Mouse (Mus musculus) Muller cell, postnatal 12 days (primary cell): ENCODE results near the gene Btbd9.
A peak's percentile ranks its signal among the peaks of the same experiment; 100 is the strongest.
"Not testable (repeated sequence)": the region's sequence is repeated elsewhere in the genome, so short reads cannot be mapped to it uniquely, and the experiment has no call there.

ENCODE experiments used
- DNase-seq: peaks from one replicate; pipeline ENCODE4 v3.0.0-alpha.2; 2015; ENCODE audit errors: inconsistent ontology term

The Btbd9 gene

DNA sequence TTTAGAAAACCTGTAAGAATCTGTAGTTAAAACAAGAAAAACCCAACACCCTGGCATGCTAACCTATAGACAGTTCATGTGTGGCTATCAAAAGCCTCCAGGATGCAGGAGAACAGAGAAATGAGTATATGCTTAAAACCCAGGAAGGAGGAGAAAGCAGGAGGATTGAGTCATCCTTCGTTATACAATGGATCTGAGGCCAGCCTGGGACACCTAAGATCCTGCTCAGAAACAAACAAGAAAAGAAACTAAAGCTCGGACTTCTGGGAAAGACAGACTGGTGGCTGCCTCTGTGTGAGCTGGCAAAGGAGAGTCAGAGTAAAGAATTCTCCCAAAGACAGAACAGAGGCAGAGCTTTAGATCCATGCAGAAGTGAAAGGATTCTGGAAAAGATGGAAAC lies 17.7 kb downstream of the Btbd9 start:
- DNase-seq, result no peak

DNA sequence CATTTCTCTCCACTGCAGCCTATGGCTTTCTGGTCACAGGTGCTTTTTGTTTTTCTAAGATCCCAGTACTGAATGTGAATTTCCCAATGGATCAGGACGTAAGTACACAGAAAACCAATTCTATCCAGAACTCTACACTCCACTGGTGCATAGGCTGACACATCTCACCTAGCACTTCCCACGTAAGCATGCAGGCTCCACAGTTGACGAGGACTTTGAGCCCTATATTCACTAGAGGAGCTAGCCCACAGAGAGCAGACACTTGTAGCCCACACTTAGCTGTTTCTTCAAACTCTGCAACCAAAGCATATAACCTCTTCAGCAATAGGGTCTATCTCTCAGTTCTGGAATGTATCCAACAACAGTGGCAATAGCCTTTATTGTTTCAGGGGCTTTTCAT lies 19.8 kb downstream of the Btbd9 start:
- DNase-seq, result no peak

DNA sequence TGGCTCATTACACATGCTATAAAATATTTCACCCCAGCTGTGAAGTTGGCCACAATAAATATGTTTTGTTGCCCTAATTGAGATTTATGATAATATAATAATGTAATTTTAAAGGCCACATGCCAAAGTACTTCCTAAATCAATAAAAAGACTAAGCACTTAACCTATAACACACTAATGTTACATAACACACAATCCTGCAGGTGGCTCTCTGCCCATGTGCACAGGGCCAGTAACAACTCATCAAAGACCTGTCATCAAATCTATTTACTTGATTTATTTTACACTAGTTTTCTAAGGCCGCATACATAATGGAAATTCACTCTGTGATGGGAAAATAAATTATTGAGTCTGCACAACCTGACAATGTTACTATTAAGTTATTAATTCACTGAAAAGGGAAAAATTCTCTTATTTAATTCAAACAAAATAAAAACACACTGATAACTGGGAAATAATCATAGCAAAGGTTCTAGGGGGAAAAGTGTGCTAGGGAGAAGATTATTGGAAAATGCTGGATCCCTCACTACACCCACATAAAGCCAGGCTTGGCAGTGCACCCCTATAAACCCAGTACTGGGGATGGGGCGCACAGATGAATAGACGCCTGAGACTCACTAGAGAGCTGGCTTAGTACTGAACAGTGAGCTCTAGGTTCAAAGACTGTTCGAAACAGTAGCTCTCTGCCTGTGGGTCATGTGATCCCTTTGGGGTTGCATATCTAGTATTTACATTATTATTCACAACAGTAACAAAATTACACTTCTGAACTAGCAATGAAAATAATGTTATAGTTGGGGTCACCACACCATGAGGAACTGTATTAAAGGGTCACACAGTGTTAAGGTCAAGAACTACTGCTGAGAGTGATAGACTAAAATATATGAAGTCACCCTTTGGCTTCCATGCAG lies 23.0 kb downstream of the Btbd9 start:
- peak; percentile 56 for DNase-seq

DNA sequence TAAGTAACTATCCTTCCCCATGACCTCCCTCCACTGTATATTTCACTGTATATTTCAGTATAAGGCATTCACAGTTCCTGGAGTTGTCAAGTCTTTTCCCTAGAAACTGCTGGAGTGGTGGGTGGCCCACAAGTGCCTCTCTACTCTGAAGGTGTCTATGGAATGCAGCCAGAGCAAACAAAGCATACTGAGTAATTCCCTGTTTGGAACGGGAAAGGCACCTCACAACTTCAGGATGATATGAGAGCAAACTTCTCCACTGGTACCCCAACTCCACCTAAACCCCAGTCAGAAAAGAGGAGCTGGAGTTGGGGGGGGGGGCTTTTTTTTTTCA lies 25.5 kb downstream of the Btbd9 start:
- peak; percentile 42 for DNase-seq

DNA sequence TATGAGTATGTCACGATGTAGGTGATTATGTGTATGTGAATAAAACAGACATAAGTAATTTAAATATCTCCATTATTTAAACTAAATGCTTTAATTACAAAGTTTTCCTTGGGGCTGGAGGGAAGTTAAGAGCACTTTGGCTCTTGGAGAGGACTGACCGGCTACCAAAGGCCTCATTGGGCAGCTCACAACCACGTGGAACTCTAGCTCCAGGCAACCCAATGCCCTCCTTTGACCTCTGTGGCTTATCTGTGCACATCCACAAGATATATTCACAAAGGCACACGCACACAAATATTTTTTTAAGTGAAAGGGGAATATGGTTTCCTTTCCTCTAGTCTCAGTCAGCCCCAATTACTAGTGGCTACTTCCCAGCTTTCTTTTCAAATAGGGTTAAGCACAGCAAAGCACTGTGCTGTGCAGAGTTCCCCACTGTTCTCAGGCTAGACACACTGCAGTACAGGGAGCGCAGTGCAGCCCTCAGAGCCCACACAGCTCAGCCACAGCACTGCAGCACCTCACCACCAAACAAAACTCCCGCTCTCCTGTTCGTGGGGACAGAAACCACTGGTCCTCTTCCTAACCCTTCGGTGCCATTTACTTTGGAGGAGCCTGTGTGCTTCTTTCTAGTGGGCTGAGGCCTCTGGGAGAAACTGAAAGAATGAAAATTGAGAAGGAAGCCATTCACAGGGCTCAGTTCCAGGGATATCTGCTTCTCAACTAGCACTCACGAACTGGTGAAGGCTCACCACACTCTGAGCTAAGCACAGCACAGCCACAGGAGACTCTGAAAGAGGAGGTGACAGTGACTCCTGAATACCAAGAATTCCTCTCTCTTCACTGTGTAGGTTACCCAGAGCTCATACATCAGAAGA lies 26.2 kb downstream of the Btbd9 start:
- DNase-seq, result no peak

DNA sequence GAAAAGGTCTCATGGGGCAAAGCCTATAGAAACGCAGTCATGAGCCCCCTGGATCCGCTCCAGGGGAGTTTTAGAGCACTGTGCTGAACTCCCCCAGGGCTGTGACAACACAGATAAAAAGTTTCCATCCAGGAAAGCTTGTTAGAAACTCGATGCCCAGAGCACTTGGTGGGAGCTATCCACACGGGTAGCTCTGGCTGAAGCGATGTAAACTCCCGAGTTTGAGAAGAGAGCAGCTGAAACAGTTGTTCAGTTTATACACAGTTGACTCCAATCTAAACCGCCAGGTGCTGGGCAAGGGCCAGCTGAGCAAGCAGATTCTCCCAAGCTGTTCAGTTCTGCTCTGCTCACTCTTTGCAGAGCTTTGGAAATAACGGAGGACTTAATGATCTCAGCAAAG lies 37.2 kb downstream of the Btbd9 start:
- DNase-seq, result no peak

DNA sequence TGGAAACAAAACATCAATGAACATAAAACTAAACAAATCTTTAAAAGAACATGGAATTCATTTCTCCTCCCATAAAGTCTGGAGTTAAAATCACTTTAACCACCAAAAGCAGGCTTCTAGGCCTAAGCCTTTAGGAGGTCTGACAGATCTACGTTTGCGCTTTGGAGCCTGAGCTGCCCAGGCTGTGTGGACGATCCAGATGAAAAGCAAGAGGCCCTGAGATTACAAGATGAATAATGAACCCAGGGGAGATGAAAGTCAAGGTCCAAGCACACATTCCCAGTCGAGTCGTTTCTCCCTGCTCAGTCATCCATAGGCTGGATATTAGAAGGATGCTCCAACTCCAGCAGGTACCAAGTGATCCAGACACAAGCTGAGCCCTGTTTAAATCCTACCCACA lies 39.6 kb downstream of the Btbd9 start:
- DNase-seq, result no peak

DNA sequence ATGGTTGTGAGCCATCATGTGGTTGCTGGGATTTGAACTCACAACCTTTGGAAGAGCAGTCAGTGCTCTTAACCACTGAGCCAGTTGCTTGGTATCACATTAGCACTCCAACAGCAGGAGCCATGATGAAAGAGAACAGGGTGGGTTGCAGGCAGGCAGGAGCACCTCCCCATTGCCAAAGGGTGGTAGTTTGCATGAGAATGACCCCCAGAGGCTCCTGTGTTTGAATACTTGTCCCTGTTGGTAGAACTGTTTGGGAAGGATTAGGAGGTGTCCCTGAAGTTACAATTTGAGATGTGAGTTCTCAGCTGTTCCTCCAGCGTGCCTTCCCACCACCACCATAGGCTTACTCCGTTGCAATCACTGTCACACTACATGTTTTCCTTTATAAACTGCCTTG lies 43.2 kb downstream of the Btbd9 start:
- no peak for DNase-seq

DNA sequence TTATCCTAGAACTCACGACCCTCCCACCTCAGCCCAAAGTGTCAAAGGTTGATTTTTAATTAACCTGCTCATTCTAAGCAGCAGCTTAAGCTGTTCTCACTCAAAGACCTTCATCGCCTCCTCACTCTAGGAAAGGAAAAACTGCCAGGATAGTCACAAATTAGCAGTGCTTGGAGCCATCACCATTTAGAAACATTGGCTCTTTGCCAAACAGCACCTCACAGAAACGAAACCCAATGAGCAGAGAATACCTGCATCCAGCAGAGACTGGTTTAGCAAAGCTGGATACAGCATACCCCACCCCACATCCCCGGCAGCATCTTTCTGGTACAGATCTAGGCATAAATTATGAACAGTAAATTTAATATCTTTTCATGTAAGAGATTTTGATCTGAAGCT lies 45.7 kb downstream of the Btbd9 start:
- DNase-seq, result no peak

DNA sequence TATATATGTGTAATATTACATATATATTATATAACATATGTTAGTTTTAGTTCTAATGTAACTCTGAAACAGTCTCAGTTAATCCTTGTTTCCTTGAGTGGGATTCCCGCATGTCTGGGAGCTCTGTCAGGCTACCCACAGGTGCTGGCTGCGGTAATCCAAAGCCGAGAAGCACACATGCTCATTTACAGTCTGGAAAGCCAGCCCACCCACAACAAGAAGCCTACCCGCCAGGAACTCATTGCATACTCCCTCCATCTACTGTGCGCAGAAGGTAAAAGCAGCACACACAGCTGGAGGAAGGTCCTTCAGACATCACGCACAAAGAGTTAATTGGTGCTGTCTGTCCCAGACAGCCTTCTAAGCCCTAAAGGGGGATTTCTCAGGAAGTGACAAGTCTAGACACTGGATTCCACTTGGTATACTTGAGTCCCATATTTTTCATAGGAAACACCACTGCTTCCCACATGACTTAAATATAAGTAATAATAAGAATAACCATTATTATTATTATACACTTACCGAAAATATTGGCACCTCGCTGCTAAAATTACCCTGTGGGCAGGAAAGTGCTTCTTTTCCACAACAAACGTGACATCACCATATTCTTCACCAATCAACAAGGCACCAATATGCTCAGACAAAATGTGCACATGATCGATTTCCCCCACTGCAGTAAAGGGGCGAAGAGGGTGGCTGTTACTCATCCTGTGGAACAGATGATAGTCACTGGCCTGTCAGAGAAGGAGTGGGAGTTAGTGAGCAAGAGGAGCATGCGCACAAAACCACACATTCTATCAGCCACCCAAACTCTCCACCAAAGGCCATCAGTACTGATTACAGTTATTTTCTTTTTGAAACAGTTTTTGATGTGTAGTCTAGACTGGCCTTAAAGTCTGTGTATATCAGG lies 46.4 kb downstream of the Btbd9 start:
- DNase-seq, result no peak

DNA sequence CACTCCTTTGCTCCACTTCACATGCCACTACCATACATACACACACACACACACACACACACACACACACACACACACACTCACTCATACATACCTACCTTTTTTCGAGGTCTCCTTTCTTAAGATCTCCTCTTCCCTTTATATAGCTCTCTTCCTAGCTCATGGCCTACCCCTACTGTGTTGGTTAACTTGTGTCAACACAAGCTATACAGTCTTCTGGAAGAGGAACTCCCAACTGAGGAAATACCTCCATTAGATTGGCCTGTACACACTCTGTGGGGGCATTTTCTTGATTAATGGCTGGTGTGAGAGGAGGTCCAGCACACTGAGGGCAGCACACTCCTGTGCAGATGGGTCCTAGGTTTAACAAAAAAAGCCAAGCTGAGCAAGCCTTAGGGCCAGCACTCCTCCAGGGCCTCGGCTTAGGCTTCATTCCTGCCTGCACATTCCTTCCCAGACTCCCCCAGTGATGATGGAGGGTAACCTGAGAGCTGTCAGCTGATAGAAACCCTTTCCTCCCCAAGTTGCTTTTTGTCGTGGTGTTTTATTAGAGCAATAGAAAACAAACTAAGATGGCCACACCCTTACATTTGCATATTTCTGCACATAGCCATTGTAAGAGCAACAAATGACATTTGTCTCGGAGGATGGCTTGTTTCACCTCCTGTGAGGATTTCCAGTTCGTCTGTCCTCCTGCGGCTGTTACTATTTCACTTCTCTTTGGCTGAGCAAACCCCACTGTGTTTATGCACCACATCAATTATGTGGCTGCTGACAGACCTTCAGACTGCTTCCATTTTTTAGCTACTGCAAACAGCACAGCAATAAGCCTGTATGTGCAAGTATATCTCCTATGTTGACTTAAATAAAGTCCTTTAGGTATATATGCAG lies 50.6 kb downstream of the Btbd9 start:
- DNase-seq, result no peak

DNA sequence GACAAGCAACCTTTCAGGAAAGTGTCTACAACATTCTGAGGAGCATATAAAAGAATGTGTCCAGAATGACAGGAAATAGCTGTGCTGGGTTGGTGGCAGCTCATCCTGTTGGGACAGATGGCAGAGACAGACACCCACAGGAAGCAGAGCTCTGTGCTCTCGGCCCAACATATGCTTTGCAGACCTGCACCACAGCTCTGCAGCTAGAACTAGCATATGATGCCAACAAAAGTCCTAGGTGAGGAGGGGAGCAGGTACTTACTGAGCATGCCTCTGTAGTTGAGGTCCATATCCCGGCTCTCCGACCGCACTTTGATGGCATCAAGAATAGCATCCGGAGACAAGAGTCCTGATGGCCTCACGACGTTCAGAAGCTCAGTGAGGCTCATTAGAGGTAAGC lies 51.8 kb downstream of the Btbd9 start:
- no peak for DNase-seq

DNA sequence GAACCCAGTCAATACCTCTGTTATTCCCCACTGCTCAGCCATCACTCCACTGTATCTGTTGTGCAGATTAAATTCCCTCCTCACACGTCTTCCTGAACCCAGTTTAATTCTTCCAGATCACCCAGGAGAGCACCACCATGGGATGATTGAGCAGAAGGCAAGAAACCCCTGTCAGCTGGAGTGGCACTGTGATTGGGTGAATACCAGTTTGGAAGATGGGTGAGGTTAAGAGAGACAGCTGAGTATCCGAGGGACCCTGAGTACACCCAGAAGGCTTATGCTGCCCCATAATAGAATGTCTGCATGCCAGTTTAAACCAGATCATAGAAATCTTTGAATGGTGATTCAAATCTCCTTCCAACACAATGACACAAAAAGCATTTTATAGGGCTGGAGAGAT lies 52.5 kb downstream of the Btbd9 start:
- no peak for DNase-seq

DNA sequence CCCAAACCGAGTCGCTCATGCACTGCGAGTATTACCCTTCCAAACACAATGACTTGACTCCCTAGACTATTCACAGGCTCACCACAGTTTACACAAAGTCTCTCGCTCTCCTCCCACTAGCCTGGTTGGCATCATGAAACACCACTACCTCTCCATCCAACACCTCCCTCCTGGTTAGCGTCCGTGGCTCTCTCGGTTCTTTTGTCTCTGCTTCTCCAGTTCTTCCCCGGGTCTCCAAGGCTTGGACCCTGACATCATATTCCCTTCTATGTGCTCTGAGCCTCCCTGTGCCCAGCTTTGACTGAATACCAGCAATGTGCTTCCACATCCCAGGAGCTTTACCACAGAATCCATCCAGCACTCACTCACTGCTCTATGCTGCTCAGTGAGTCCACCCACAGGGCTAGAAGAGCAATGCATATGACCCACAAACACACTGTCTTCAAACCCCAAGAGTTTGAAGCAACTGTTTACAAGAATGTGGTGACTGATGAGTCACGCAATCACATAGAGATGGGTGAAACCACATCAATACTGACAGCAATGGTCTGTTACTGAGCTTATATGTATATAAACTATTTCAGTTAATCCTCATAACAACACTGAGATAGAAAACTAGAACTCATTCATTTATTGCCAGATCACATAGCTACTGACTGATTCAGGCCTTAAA lies 53.7 kb downstream of the Btbd9 start:
- no peak for DNase-seq

DNA sequence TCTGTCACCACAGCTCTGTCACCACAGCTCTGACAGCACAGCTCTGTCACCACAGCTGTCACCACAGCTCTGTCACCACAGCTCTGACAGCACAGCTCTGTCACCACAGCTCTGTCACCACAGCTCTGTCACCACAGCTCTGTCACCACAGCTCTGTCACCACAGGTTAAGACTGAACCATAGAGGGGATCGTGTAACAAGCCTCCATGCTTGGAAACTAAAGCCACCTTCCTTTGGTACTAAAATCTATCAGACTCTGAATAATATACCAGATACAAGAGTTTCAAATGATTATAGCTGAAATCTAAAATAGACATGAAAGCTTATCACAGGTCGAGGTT lies 57.1 kb downstream of the Btbd9 start:
- not testable (repeated sequence) for DNase-seq

DNA sequence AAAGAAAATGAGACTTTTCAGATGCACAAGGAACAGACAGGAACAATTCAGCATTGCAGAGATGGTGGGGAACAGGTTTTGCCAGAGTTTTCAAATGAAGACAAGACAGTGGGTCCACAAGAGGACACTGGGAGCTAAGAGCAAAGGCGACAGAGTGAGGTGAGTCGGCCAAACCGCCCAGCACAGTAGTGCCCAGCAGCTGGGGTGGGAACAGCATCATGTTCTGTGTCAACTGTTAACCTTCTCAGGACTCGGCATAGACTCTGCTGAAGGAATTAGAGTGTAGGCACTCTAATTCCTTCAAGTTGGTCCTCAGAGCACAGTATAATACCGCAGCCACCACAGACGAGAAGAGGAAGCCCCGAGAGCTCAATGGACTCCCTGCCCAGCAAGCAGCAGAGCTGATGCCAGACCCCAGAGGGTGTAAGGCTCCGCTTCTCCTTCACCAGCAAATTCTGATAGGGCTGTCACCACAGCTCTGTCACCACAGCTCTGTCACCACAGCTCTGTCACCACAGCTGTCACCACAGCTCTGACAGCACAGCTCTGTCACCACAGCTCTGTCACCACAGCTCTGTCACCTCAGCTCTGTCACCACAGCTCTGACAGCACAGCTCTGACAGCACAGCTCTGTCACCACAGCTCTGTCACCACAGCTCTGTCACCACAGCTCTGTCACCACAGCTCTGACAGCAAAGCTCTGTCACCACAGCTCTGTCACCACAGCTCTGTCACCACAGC lies 57.7 kb downstream of the Btbd9 start:
- no peak for DNase-seq

DNA sequence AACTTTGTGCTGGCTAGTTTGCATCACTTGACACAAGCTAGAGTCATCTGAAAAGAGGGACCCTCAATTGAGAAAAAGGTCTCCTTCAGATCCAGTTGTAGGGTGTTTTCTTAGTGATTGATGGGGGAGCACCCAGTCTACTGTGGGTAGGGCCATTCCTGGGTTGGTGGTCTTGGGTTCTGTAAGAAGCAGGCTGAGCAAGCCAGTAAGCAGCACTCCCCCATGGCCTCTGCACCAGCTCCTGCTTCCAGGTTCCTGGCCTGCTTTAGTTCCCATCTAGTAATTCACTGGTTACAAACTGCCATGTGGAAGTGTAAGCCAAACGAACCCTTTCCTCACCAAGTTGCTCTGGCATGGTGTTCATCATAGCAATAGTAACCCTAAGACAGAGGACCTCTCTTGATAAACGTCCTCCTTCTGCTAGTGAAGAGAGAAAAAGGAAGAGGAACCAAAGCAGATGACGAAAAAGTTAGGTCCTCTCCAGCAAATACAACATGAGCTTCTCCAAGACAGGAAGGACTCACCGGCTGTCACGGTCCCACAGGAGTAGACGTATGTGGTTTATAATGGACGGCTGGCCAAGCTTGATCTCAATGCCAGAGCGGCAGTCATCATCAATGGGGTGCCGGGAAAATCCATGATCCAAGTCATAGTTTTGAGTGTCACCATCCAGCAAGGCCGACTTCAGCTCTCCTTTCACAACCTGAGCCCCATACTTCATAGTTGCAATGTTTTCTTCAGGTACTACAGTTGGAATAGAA lies 59.5 kb downstream of the Btbd9 start:
- DNase-seq, result no peak

DNA sequence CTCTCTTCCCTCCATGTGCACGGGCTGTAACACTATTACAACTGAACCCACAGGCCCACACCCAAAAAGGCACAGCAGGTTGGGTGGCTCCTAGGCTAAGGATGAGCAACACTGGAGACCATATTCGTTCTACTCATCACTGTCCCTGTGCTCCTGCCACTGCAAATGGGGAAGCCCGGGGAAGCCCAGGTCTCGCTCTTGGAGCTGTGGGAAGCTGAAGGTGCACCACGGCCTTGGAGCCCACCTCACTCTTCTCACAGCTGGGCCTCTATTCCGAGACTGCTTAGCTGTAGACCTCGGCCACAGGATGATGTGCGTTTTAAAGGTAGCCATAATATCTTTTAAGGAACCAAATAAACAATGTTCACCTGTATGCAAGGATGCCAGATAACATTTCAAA lies 60.9 kb downstream of the Btbd9 start:
- DNase-seq, result no peak

DNA sequence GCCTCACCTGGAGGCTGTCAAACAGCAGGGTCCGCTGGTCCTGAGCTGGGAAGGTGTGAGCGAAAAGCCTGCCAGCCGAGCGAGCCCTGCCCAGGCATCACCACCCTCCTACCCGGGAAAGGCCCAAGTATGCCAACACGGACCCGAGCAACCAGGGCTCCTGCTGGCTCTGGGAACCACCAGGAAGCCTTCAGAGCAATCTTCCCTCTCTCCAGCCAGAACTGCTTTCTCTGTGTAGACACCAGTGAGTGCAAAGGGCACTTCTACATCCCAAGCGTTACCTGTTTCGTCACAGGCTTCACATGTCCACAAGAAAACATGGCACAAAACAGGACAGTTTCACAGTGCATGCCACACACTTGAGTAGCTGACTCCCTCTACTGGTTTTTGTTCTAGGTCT lies 63.3 kb downstream of the Btbd9 start:
- no peak for DNase-seq
